Mouse (Mus musculus): ENCODE results near the gene Skap1.

DNA sequence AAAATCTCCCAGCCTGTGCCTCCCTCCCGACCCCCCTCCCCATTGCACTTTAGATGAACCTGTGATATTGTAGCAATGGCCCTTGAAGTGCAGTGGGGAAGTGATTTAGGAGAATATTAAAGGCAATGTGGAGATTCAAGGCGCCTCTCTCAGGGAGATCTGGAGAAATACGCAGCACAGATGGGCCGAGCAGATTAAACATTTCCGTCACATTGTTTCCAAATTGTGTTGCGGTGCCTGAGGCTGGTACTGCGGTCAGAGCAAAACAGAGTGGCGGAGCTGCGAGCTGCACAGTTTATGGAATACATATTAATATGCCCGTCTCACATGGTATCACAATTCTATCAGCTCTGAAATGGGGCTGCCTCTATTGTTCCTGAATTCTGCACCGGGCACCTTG is 278.6 kb downstream of the Skap1 start:
- TF ChIP-seq POLR2A (IDR thresholded peaks at IDR 0.05; ENCODE audit: borderline replicate concordance, insufficient read depth, low read length) (no peak), CTCF (IDR thresholded peaks at IDR 0.05; ENCODE audit: borderline replicate concordance, insufficient read depth, low read depth, low read length) (no peak)
